Mouse (Mus musculus) right cerebral cortex, postnatal 25 days (tissue): ENCODE data around the gene Gm20662.

Experiments
- DNase-seq: peaks from one replicate; pipeline ENCODE4 v3.0.0; 2022

Gene Gm20662

GRCm38 (mm10) chr9:108055061-108055460 is 58.9 kb downstream of the Gm20662 start:
- no peak for DNase-seq

GRCm38 (mm10) chr9:108055661-108056237 is 59.6 kb downstream of the Gm20662 start:
- DNase-seq = no peak

- no peak for DNase-seq
Observed at GRCm38 (mm10) chr9:108056361-108057261, 60.5 kb downstream of the Gm20662 start.

- DNase-seq = no peak
Observed at GRCm38 (mm10) chr9:108057262-108057562, 61.1 kb downstream of the Gm20662 start.

GRCm38 (mm10) chr9:108058291-108058690 is 62.1 kb downstream of the Gm20662 start:
- no peak for DNase-seq

GRCm38 (mm10) chr9:108062142-108062541 is 66.0 kb downstream of the Gm20662 start:
- no peak for DNase-seq

GRCm38 (mm10) chr9:108063361-108063760 is 67.2 kb downstream of the Gm20662 start:
- DNase-seq = no peak

- DNase-seq = peak; percentile 59
Observed at GRCm38 (mm10) chr9:108065491-108066011, 69.4 kb downstream of the Gm20662 start.

- DNase-seq = no peak
Observed at GRCm38 (mm10) chr9:108067199-108067598, 71.0 kb downstream of the Gm20662 start.

GRCm38 (mm10) chr9:108067900-108068299 is 71.8 kb downstream of the Gm20662 start:
- DNase-seq = peak; percentile 61

GRCm38 (mm10) chr9:108069007-108069406 is 72.9 kb downstream of the Gm20662 start:
- DNase-seq = no peak

GRCm38 (mm10) chr9:108069529-108069928 is 73.4 kb downstream of the Gm20662 start:
- DNase-seq = no peak

- no peak for DNase-seq
Observed at GRCm38 (mm10) chr9:108071801-108072200, 75.7 kb downstream of the Gm20662 start.

GRCm38 (mm10) chr9:108072481-108072924 is 76.4 kb downstream of the Gm20662 start:
- DNase-seq = no peak

GRCm38 (mm10) chr9:108073141-108073930 is 77.2 kb downstream of the Gm20662 start:
- DNase-seq = no peak

GRCm38 (mm10) chr9:108080168-108080567 is 84.0 kb downstream of the Gm20662 start, which contains the start of gene Mst1:
Gene Mst1, plus strand, starts transcription at chr9:108080436.
- no peak for DNase-seq

GRCm38 (mm10) chr9:108082549-108082948 is 86.4 kb downstream of the Gm20662 start:
- DNase-seq = no peak

GRCm38 (mm10) chr9:108082988-108083431 is 86.9 kb downstream of the Gm20662 start, which contains the start of gene Rnf123:
Gene Rnf123, minus strand, starts transcription at chr9:108083346.
- no peak for DNase-seq

- no peak for DNase-seq
Observed at GRCm38 (mm10) chr9:108083561-108083960, 87.4 kb downstream of the Gm20662 start.

- no peak for DNase-seq
Observed at GRCm38 (mm10) chr9:108085261-108085660, 89.1 kb downstream of the Gm20662 start.

GRCm38 (mm10) chr9:108090611-108091120 is 94.5 kb downstream of the Gm20662 start:
- DNase-seq = no peak

GRCm38 (mm10) chr9:108093586-108093985 is 97.4 kb downstream of the Gm20662 start:
- DNase-seq = no peak
